Mouse (Mus musculus): Measurements from ENCODE around the gene Sptbn2. TPM values are rescaled to one million over a fixed set of nuclear protein-coding genes. Genes with fewer than 3 reads are reported as not detected.

Gene Sptbn2
- polyA plus RNA-seq, 1 experiment from 2014 or later = 18.7 TPM

- Histone ChIP-seq H3K9me3 (ENCODE audit: control insufficient read depth, low read length) (no peaks in the 10 kb centered on the region), H3K9ac (ENCODE audit: low read depth, low read length) (no peak overlapping the region), H3K4me2 (replicated peaks; ENCODE audit: low read depth, low read length) (no peak overlapping the region), H3K27me3 (ENCODE audit: control insufficient read depth, insufficient read depth, low read length) (no peaks in the 10 kb centered on the region), H3K36me3 (ENCODE audit: control insufficient read depth, insufficient read depth, low read length) (peaks cover 12% of the 10 kb centered on the region), H3K4me3 (ENCODE audit: low read depth, low read length) (no peak overlapping the region), H3K4me1 (replicated peaks; ENCODE audit: control insufficient read depth, insufficient read depth, low read length) (no peaks in the 10 kb centered on the region), H3K27ac (ENCODE audit: low read depth, low read length) (no peak overlapping the region)
- no peak for ATAC-seq (ENCODE audit: low FRiP score)
- WGBS = 91% methylated on average over 5 of the region's 5 CpGs
- no peak for DNase-seq (ENCODE audit: low spot score)
These were observed 88.1 kb downstream of the Sptbn2 start for GRCm38 (mm10) chr19:4799083-4799482.

Other genes with a start within 250 kb of the Sptbn2 start
- 0.91 and 0.99 TPM in 2 replicates for gene Syt12, start 233.7 kb upstream of the Sptbn2 start, polyA plus RNA-seq (2014; fragmentation: Nextera tagmentation; extraction: Ambion mirVana)
- gene 2010003K11Rik, start 212.6 kb upstream of the Sptbn2 start, polyA plus RNA-seq (2014; fragmentation: Nextera tagmentation; extraction: Ambion mirVana) = not detected in 2 replicates
- 11.8 and 13.4 TPM in 2 replicates for gene Pcx, start 200.7 kb upstream of the Sptbn2 start, polyA plus RNA-seq (2014; fragmentation: Nextera tagmentation; extraction: Ambion mirVana)
- gene Lrfn4, start 95.5 kb upstream of the Sptbn2 start, polyA plus RNA-seq (2014; fragmentation: Nextera tagmentation; extraction: Ambion mirVana) = 7.7 and 9.0 TPM in 2 replicates
- 59.8 and 64.4 TPM in 2 replicates for gene Rce1, start 85.5 kb upstream of the Sptbn2 start, polyA plus RNA-seq (2014; fragmentation: Nextera tagmentation; extraction: Ambion mirVana)
- 2.7 and 4.9 TPM in 2 replicates for gene Gm960, start 12.5 kb upstream of the Sptbn2 start, polyA plus RNA-seq (2014; fragmentation: Nextera tagmentation; extraction: Ambion mirVana)
- gene Rbm4b, start 45.3 kb downstream of the Sptbn2 start, polyA plus RNA-seq (2014; fragmentation: Nextera tagmentation; extraction: Ambion mirVana) = 146 and 154 TPM in 2 replicates
- gene Rbm4, start 82.7 kb downstream of the Sptbn2 start, polyA plus RNA-seq (2014; fragmentation: Nextera tagmentation; extraction: Ambion mirVana) = 107 and 117 TPM in 2 replicates
- 22.4 and 37.1 TPM in 2 replicates for gene Gm21992, start 100.4 kb downstream of the Sptbn2 start, polyA plus RNA-seq (2014; fragmentation: Nextera tagmentation; extraction: Ambion mirVana)
- 92.9 and 98.4 TPM in 2 replicates for gene Rbm14, start 100.5 kb downstream of the Sptbn2 start, polyA plus RNA-seq (2014; fragmentation: Nextera tagmentation; extraction: Ambion mirVana)
- 39.1 and 43.7 TPM in 2 replicates for gene Ccs, start 128.2 kb downstream of the Sptbn2 start, polyA plus RNA-seq (2014; fragmentation: Nextera tagmentation; extraction: Ambion mirVana)
- gene Ccdc87, start 128.2 kb downstream of the Sptbn2 start, polyA plus RNA-seq (2014; fragmentation: Nextera tagmentation; extraction: Ambion mirVana) = 0.33 and 0.34 TPM in 2 replicates
- gene Ctsf, start 144.0 kb downstream of the Sptbn2 start, polyA plus RNA-seq (2014; fragmentation: Nextera tagmentation; extraction: Ambion mirVana) = 38.5 and 40.9 TPM in 2 replicates
- gene Actn3, start 166.7 kb downstream of the Sptbn2 start, polyA plus RNA-seq (2014; fragmentation: Nextera tagmentation; extraction: Ambion mirVana) = 1.4 and 3.2 TPM in 2 replicates
- 14.1 and 16.3 TPM in 2 replicates for gene Zdhhc24, start 167.5 kb downstream of the Sptbn2 start, polyA plus RNA-seq (2014; fragmentation: Nextera tagmentation; extraction: Ambion mirVana)
- gene Bbs1, start 195.5 kb downstream of the Sptbn2 start, polyA plus RNA-seq (2014; fragmentation: Nextera tagmentation; extraction: Ambion mirVana) = 8.1 and 11.6 TPM in 2 replicates
- gene Dpp3, start 217.1 kb downstream of the Sptbn2 start, polyA plus RNA-seq (2014; fragmentation: Nextera tagmentation; extraction: Ambion mirVana) = 125 and 155 TPM in 2 replicates
- 1.7 and 3.0 TPM in 2 replicates for gene Peli3, start 232.0 kb downstream of the Sptbn2 start, polyA plus RNA-seq (2014; fragmentation: Nextera tagmentation; extraction: Ambion mirVana)